Mouse (Mus musculus) kidney, embryonic 16.5 days (tissue): Measurements from ENCODE around the gene Pcgf2. TPM values are rescaled to one million over a fixed set of nuclear protein-coding genes. Genes with fewer than 3 reads are reported as not detected.
"Not testable (repeated sequence)": the region's sequence is repeated elsewhere in the genome, so short reads cannot be mapped to it uniquely, and the experiment has no call there.

Experiments used
- ATAC-seq: fragments of 200-750 bp; cut with Nextera tagmentation; 2 replicates; pipeline ENCODE4 v1.8.0; 2017; ENCODE audit warnings: moderate TSS enrichment; ENCODE audit not compliant: low FRiP score, low TSS enrichment
- H3K27ac ChIP-seq: fragments of 300-500 bp; sonication (generic); 2 replicates; pipeline ENCODE4 v1.5.1; 2014; ENCODE audit warnings: low read length
- H3K27me3 ChIP-seq: fragments of 300-500 bp; sonication (generic); 2 replicates; pipeline ENCODE4 v1.6.1; 2014; ENCODE audit warnings: low read length, control low read depth, mixed read lengths; ENCODE audit not compliant: insufficient read depth
- H3K36me3 ChIP-seq: fragments of 300-500 bp; sonication (generic); 2 replicates; pipeline ENCODE4 v1.6.1; 2014; ENCODE audit warnings: low read length, control low read depth, mixed read lengths; ENCODE audit not compliant: insufficient read depth
- H3K4me1 ChIP-seq: fragments of 300-500 bp; sonication (generic); 2 replicates; pipeline ENCODE4 v1.6.1; 2014; ENCODE audit warnings: low read length, control low read depth, mixed read lengths; ENCODE audit not compliant: insufficient read depth
- H3K4me2 ChIP-seq: fragments of 300-500 bp; sonication (generic); replicated peaks from 2 replicates; pipeline ENCODE4 v1.6.1; 2014; ENCODE audit warnings: low read depth, low read length
- H3K4me3 ChIP-seq: fragments of 300-500 bp; sonication (generic); 2 replicates; pipeline ENCODE4 v1.5.1; 2014; ENCODE audit warnings: mild to moderate bottlenecking, low read length
- H3K9ac ChIP-seq: fragments of 300-500 bp; sonication (generic); replicated peaks from 2 replicates; pipeline ENCODE4 v1.6.1; 2014; ENCODE audit warnings: low read length
- H3K9me3 ChIP-seq: fragments of 300-500 bp; sonication (generic); 2 replicates; pipeline ENCODE4 v1.6.1; 2016; ENCODE audit warnings: low read length, control low read depth
- WGBS: fragments of 180-500 bp; shearing (Covaris S2); extraction: QIAGEN DNeasy Blood & Tissue Kit; methylation state at CpG from one replicate; pipeline ENCODE4 v1.1.7; 2014; 5-methylcytosine and 5-hydroxymethylcytosine counted together
- polyA plus RNA-seq: library from polyadenylated mRNA; unstranded; fragments of >200 nt; fragmentation: Nextera tagmentation; extraction: Ambion mirVana; gene quantifications from 2 replicates; pipeline ENCODE4 v1.2.1, GENCODE M21; 2015

The Pcgf2 gene
- polyA plus RNA-seq, 1 experiment from 2014 or later, result 12.3 TPM

DNA sequence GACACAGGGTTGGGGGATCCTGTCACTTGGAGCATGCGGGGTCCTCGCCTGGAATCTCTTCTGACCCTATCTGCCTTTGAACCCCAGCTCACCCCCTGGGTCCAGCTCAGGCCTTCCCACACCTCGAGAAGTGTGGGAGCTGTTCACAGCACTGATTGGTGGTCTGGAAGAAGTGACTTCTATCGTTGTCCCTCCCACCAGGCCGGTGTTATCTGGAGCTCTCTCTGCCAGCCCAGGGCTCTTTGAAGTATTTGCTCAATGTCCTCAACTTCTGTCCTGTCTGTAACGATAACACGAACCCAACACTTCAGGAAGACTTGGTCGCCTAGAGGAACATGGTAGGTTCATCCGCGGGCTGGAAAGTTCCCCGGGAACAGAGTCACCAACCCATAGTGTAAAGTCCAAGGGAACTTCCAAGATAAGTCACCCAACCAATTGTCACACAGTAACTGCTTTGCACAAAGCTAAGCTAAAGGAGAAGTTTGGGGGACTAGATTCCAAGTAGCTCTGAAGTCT is 41.5 kb downstream of the Pcgf2 start:
- ATAC-seq, result no peak
- Histone ChIP-seq H3K4me3 (peak overlapping the region; percentile 87), H3K4me2 (peak overlapping the region; percentile 64), H3K4me1 (peaks cover 42% of the 10 kb centered on the region), H3K27me3 (no peaks in the 10 kb centered on the region; the same call in none of the 2 replicates), H3K9ac (peak overlapping the region; percentile 94; the same call in 1 of the 2 replicates), H3K36me3 (no peaks in the 10 kb centered on the region), H3K9me3 (no peaks in the 10 kb centered on the region), H3K27ac (no peak overlapping the region)
- WGBS, result 61% methylated on average over 11 of the region's 11 CpGs

- not testable (repeated sequence) for H3K9me3 ChIP-seq, ATAC-seq, H3K4me2 ChIP-seq, H3K27me3 ChIP-seq, H3K4me3 ChIP-seq, H3K9ac ChIP-seq, H3K27ac ChIP-seq, H3K36me3 ChIP-seq
- H3K4me1 ChIP-seq, result peaks cover 42% of the 10 kb centered on the region
- 91% methylated on average over 6 of the region's 6 CpGs for WGBS
These were observed 42.3 kb downstream of the Pcgf2 start for GRCm38 (mm10) chr11:97657967-97658366.

DNA sequence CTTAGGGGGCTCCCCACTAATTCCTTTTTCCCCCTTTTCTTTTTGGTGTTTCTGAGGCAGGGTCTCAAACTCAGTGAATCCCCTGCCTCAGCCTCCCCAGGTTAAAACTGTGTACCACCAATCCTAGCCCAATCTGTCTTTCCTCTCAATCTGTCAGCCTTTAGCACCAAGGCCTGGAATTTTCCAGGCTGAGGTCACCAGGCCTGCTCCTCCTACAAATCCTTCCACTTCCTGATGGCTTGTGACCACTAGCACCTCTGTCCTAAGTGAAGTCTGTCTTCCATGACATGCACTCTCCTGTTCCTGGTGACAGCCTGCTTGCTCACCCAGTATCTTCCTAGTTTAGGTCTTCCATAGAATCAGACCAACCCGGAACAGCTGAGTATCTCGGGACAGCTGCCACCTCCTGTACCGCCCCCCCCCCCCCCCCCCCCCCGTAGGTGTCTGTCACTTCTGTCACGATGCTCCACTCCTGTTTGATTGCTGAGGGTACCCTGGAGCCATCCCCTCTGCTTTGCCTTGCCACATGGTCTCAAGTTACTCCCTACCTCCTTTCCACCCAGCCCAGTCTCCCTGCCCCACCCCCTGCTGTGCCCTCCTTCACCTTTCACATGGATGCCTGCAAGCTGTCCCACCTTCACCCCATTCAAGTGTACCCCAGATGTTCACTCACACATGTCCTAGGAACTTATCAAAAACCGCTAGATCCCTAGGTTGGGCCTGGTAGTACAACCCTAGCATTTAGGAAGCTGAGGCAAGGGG is 42.9 kb downstream of the Pcgf2 start:
- Histone ChIP-seq H3K9me3 (no peaks in the 10 kb centered on the region), H3K4me3 (no peak overlapping the region), H3K9ac (no peak overlapping the region), H3K36me3 (no peaks in the 10 kb centered on the region), H3K4me2 (no peak overlapping the region), H3K4me1 (peaks cover 39% of the 10 kb centered on the region), H3K27me3 (no peaks in the 10 kb centered on the region; the same call in none of the 2 replicates), H3K27ac (no peak overlapping the region)
- WGBS, result 38% methylated on average over 3 of the region's 6 CpGs
- ATAC-seq, result no peak

- H3K4me3 ChIP-seq, result no peak overlapping the region
- H3K9me3 ChIP-seq, result no peaks in the 10 kb centered on the region
- H3K9ac ChIP-seq, result no peak overlapping the region
- H3K27ac ChIP-seq, result no peak overlapping the region
- H3K4me2 ChIP-seq, result no peak overlapping the region
- WGBS, result 82% methylated on average over 14 of the region's 14 CpGs
- ATAC-seq, result no peak
- H3K4me1 ChIP-seq, result peaks cover 30% of the 10 kb centered on the region
- H3K27me3 ChIP-seq, result no peaks in the 10 kb centered on the region
- no peaks in the 10 kb centered on the region for H3K36me3 ChIP-seq
These were observed 43.9 kb downstream of the Pcgf2 start for GRCm38 (mm10) chr11:97656269-97656971.

- WGBS, result 91% methylated on average over 2 of the region's 2 CpGs
These were observed 46.1 kb downstream of the Pcgf2 start for GRCm38 (mm10) chr11:97654210-97654609.

DNA sequence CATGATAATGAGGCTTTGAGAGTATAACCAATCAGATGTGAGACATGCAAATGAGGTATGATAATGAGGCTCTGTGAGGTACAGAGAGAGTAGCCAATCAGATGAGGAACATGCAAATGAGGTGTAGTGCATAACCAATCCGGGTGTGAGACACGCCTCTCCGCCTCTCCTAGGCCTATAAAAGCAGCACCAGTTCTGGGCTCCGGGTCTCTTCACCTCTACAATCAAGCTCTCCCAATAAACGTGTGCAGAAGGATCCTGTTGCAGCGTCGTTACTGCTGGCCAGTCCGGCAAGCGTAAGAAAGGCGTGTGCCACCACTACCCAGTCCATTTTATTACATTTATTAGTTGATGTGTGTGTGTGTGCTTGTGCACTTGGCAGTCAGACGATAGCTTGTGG is 46.9 kb downstream of the Pcgf2 start:
- H3K4me1 ChIP-seq, H3K9me3 ChIP-seq, H3K36me3 ChIP-seq, H3K27me3 ChIP-seq, H3K4me2 ChIP-seq, H3K4me3 ChIP-seq, ATAC-seq, H3K9ac ChIP-seq, H3K27ac ChIP-seq: not testable (repeated sequence)
- 86% methylated on average over 11 of the region's 11 CpGs for WGBS

More at GRCm38 (mm10) chr11:97654210-97654609, 46.1 kb downstream of the Pcgf2 start:
- no peak overlapping the region for H3K4me3 ChIP-seq
- H3K27me3 ChIP-seq, result no peaks in the 10 kb centered on the region
- H3K9ac ChIP-seq, result no peak overlapping the region
- no peaks in the 10 kb centered on the region for H3K9me3 ChIP-seq
- H3K27ac ChIP-seq, result no peak overlapping the region
- ATAC-seq, result no peak
- peaks cover 15% of the 10 kb centered on the region for H3K4me1 ChIP-seq
- no peaks in the 10 kb centered on the region for H3K36me3 ChIP-seq
- no peak overlapping the region for H3K4me2 ChIP-seq

- Histone ChIP-seq H3K4me2 (no peak overlapping the region), H3K36me3 (no peaks in the 10 kb centered on the region), H3K27ac (no peak overlapping the region), H3K9ac (no peak overlapping the region), H3K9me3 (no peaks in the 10 kb centered on the region), H3K27me3 (no peaks in the 10 kb centered on the region), H3K4me1 (no peaks in the 10 kb centered on the region), H3K4me3 (no peak overlapping the region)
- 59% methylated on average over 5 of the region's 5 CpGs for WGBS
- ATAC-seq, result no peak
These were observed 50.0 kb downstream of the Pcgf2 start for GRCm38 (mm10) chr11:97650341-97650740.

- not testable (repeated sequence) for H3K9ac ChIP-seq, H3K9me3 ChIP-seq, H3K36me3 ChIP-seq, H3K4me3 ChIP-seq, H3K4me2 ChIP-seq, H3K27ac ChIP-seq, ATAC-seq, H3K27me3 ChIP-seq, H3K4me1 ChIP-seq
- WGBS, result 84% methylated on average over 4 of the region's 4 CpGs
These were observed 51.8 kb downstream of the Pcgf2 start for GRCm38 (mm10) chr11:97648541-97648940.

- no peak for ATAC-seq
- H3K4me1 ChIP-seq, result no peaks in the 10 kb centered on the region
- no peak overlapping the region for H3K4me2 ChIP-seq
- no peak overlapping the region for H3K4me3 ChIP-seq
- no peak overlapping the region for H3K27ac ChIP-seq
- no peaks in the 10 kb centered on the region for H3K27me3 ChIP-seq
- no peak overlapping the region for H3K9ac ChIP-seq
- WGBS, result 7% methylated on average over 6 of the region's 6 CpGs
- no peaks in the 10 kb centered on the region for H3K9me3 ChIP-seq
- no peaks in the 10 kb centered on the region for H3K36me3 ChIP-seq
These were observed 55.5 kb downstream of the Pcgf2 start for GRCm38 (mm10) chr11:97644834-97645233.
